In the genomic region with DNA sequence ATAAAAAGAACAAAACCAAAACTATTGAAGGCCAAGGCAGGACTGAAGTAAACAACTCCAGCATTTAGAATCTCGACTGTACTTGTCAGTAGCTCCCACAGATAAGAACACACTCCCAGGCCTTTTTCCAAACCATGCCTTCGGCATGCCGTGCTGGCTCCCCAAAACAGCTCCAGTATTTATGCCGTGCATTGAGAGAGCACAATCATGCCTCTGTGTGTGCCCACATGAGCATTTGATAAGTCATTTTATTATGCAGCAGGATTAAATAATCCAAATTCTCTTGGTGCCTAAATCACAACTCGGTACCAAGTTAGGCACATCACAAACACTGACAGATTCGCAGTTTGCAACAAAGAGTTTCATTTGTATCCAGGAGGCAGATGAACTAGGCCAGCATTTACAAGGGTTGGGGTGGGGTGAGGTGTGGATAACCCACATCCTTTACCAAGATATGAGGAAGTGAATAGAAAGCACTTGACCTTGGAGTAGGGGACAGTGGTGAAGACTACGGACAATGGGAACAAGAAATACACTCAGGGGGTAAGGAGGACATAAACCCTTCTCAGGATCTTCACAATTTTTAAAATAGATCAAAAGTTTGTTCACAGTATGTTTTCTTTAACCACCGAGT, we compare ENCODE assay signal across 13 mouse cellular contexts. TPM values are rescaled to one million over a fixed set of nuclear protein-coding genes. Genes with fewer than 3 reads are reported as not detected.
DNase-seq lines count a peak whose midpoint lies in the region; ATAC-seq and TF ChIP-seq lines count a peak whose summit lies in the region.
"Had no signal": no experiment of that assay in that cellular context is flagged by ENCODE, and none has a peak within 500 bp of the region (broad histone marks: within the 10 kb centered on the region; RNA-seq: fewer than 3 reads in every experiment).

No protein-coding gene starts in this region.

- DNase-seq in frontal cortex, postnatal 10 days (ENCODE audit: low spot score in 2 of 2) = no peak
- DNase-seq in liver, postnatal 0 days = no peak
- no peak for DNase-seq in liver
- peak; percentile 39 for DNase-seq in thymus, postnatal 10 days (ENCODE audit: low spot score in 2 of 2)
- DNase-seq in hindbrain, embryonic 10.5 days (ENCODE audit: low spot score) = no peak
- DNase-seq in retina, embryonic 14.5 days (ENCODE audit: low spot score) = no peak
- DNase-seq: lung, adult 18-20 months had no signal

- H3K27me3 ChIP-seq in liver, postnatal 0 days (ENCODE audit: insufficient read depth, low read length) = no peaks in the 10 kb centered on the region
- no peaks in the 10 kb centered on the region for H3K27me3 ChIP-seq in hindbrain, embryonic 10.5 days (ENCODE audit: insufficient read depth, poor library complexity, severe bottlenecking)
- H3K27me3 ChIP-seq: hindbrain, embryonic 12.5 days had no signal

- no peak for TF ChIP-seq CTCF in liver, postnatal 0 days (IDR thresholded peaks at IDR 0.05; ENCODE audit: low read depth)

- no peaks in the 10 kb centered on the region for H3K36me3 ChIP-seq in liver, postnatal 0 days (replicated peaks; ENCODE audit: insufficient read depth, low read length)
- peaks cover 26% of the 10 kb centered on the region for H3K36me3 ChIP-seq in hindbrain, embryonic 10.5 days
- H3K36me3 ChIP-seq: hindbrain, embryonic 12.5 days had no signal

- H3K27ac ChIP-seq in liver, postnatal 0 days (ENCODE audit: low read depth) = peak overlapping the region; percentile 71
- H3K27ac ChIP-seq in hindbrain, embryonic 10.5 days = no peak overlapping the region
- H3K27ac ChIP-seq: hindbrain, embryonic 12.5 days; kidney, postnatal 0 days; midbrain, embryonic 10.5 days had no signal

- no peak for TF ChIP-seq EP300 in liver, postnatal 0 days (IDR thresholded peaks at IDR 0.05; ENCODE audit: low read depth)

- 60% methylated on average over 8 of the region's 8 CpGs for WGBS in liver, postnatal 0 days (ENCODE audit: insufficient replicate concordance)
- 91% methylated on average over 8 of the region's 8 CpGs for WGBS in hindbrain, embryonic 10.5 days

- 0 out of 2 replicates have a peak overlapping the region, but pooled peaks have one; percentile 39 for H3K4me2 ChIP-seq in liver, postnatal 0 days (ENCODE audit: low read depth, low read length)
- H3K4me2 ChIP-seq: hindbrain, embryonic 12.5 days had no signal

- ATAC-seq in frontal cortex, adult (ENCODE audit: low TSS enrichment) = peak; percentile 59
- peak; percentile 31; the same call in 1 of the 2 replicates for ATAC-seq in liver, postnatal 0 days
- ATAC-seq in granulocyte monocyte progenitor cell, adult 5-6 weeks (replicated peaks; ENCODE audit: poor library complexity, severe bottlenecking) = peak; percentile 81
- ATAC-seq: forebrain, embryonic 14.5 days had no signal

- H3K9ac ChIP-seq in liver, postnatal 0 days (replicated peaks) = no peak overlapping the region
- H3K9ac ChIP-seq: hindbrain, embryonic 12.5 days had no signal

- H3K4me1 ChIP-seq in liver, postnatal 0 days (ENCODE audit: insufficient read depth) = peaks cover 5% of the 10 kb centered on the region; the same call in 1 of the 2 replicates
- H3K4me1 ChIP-seq in hindbrain, embryonic 10.5 days (replicated peaks) = peaks cover 10% of the 10 kb centered on the region

- no peaks in the 10 kb centered on the region for H3K9me3 ChIP-seq in liver, postnatal 0 days (ENCODE audit: low read length)
- H3K9me3 ChIP-seq in hindbrain, embryonic 10.5 days = no peaks in the 10 kb centered on the region
- H3K9me3 ChIP-seq: hindbrain, embryonic 12.5 days; midbrain, embryonic 10.5 days had no signal

- no peak overlapping the region for H3K4me3 ChIP-seq in liver, postnatal 0 days (ENCODE audit: low read depth, low read length)
- no peak overlapping the region for H3K4me3 ChIP-seq in hindbrain, embryonic 10.5 days
- H3K4me3 ChIP-seq: hindbrain, embryonic 12.5 days; midbrain, embryonic 10.5 days had no signal

RNA-seq across cellular contexts. Expression of a gene that starts 50.3 kb away (rescaled TPM):
- 22.8 and 25.8 TPM in 2 replicates for polyA plus RNA-seq in liver, postnatal 0 days (2015; fragmentation: Nextera tagmentation; extraction: Ambion mirVana)
- 64.8 and 74.0 TPM in 2 replicates for total RNA-seq in granulocyte monocyte progenitor cell, adult 5-6 weeks (2014; fragmentation: Nextera tagmentation)
- total RNA-seq in granulocyte monocyte progenitor cell, adult 5-6 weeks (2017) = 75.9 and 87.8 TPM in 2 replicates
- 29.4 and 30.7 TPM in 2 replicates for polyA plus RNA-seq in hindbrain, embryonic 10.5 days (2016; fragmentation: Nextera tagmentation; extraction: Ambion mirVana)

Comparison
In these comparisons a context has a peak if more than half of its experiments do, and no peak if none do; other contexts are left out.
1. ATAC-seq: peak in every context shown above with its lines; median percentile 81 in granulocyte monocyte progenitor cell, adult 5-6 weeks; 59 in frontal cortex, adult; 31 in liver, postnatal 0 days.
2. DNase-seq: peak in thymus, postnatal 10 days (2 of 2); none in frontal cortex, postnatal 10 days (0 of 2), liver, postnatal 0 days (single experiment), liver (single experiment), hindbrain, embryonic 10.5 days (single experiment) and retina, embryonic 14.5 days (single experiment).